8 mouse cellular contexts compared by ENCODE assay signal in the genomic region with DNA sequence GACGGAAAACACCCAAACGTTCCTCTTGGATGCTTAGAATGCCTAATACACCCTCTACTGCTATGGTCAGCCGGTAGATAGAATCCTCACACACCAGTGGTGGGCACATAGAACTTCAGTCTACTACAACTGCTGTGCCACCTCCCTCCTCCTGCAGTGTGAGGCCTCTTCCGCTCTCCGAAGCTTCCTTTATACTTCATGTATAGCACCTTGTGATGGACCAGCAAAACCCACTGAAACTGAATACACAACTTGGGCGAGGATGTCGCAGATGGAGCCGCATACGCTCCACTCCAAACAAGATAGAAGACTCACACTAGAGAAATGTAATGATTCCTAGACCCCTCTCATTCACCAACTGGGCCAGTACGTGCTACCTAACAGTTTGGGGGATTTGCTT. TPM values are rescaled to one million over a fixed set of nuclear protein-coding genes. Genes with fewer than 3 reads are reported as not detected.
DNase-seq lines count a peak whose midpoint lies in the region; ATAC-seq and TF ChIP-seq lines count a peak whose summit lies in the region.

No protein-coding gene starts in this region.

- no peak for ATAC-seq in intestine, embryonic 16.5 days
- ATAC-seq in midbrain, embryonic 12.5 days (ENCODE audit: low FRiP score, low read depth) = no peak

- H3K79me2 ChIP-seq in MEL (ENCODE audit: control insufficient read depth, insufficient read depth, low read length, poor library complexity) = peaks cover 41% of the 10 kb centered on the region

- TF ChIP-seq POLR2A in MEL (IDR thresholded peaks at IDR 0.05; ENCODE audit: control insufficient read depth in 1 of 2, insufficient read depth in 1 of 2, low read depth in 1 of 2, low read length in 2 of 2, poor library complexity in 1 of 2) = no peak

- 71% methylated on average over 10 of the region's 10 CpGs for WGBS in forebrain, embryonic 10.5 days
- WGBS in intestine, embryonic 16.5 days = 42% methylated on average over 10 of the region's 10 CpGs
- 56% methylated on average over 10 of the region's 10 CpGs for WGBS in midbrain, embryonic 12.5 days

- TF ChIP-seq CTCF in gastrocnemius, adult 2 months (IDR thresholded peaks at IDR 0.05) = no peak
- no peak for TF ChIP-seq CTCF in MEL (IDR thresholded peaks at IDR 0.05 in 2 of 3, conservative IDR thresholded peaks at IDR 0.05 in 1 of 3; ENCODE audit: control insufficient read depth in 1 of 3, insufficient read depth in 1 of 3, low read depth in 2 of 3, low read length in 3 of 3, poor library complexity in 1 of 3, severe bottlenecking in 1 of 3)

- DNase-seq in gastrocnemius, adult 2 months = no peak
- DNase-seq in gastrocnemius, adult 8-10 months (ENCODE audit: low spot score in 2 of 2) = no peak
- DNase-seq in MEL (ENCODE audit: low read depth, low spot score) = peak; percentile 56
- no peak for DNase-seq in forebrain, embryonic 10.5 days (ENCODE audit: extremely low spot score, low spot score)
- peak; percentile 9 to 14 for DNase-seq in thymus, postnatal 10 days (ENCODE audit: low spot score in 2 of 2)
- no peak for DNase-seq in urinary bladder, postnatal 14 days (ENCODE audit: low spot score)

- no peak for TF ChIP-seq EP300 in MEL (IDR thresholded peaks at IDR 0.05; ENCODE audit: low read depth in 1 of 2, low read length in 2 of 2)

- peak overlapping the region; percentile 97 for H3K4me3 ChIP-seq in gastrocnemius, adult 2 months
- H3K4me3 ChIP-seq in MEL (ENCODE audit: control insufficient read depth in 1 of 2, insufficient read depth in 1 of 2, low read depth in 2 of 2, low read length in 2 of 2) = peak overlapping the region; percentile 55 to 93
- H3K4me3 ChIP-seq in forebrain, embryonic 10.5 days = peak overlapping the region; percentile 93
- peak overlapping the region; percentile 82 for H3K4me3 ChIP-seq in intestine, embryonic 16.5 days (ENCODE audit: low read length)
- H3K4me3 ChIP-seq in midbrain, embryonic 12.5 days = peak overlapping the region; percentile 72

- H3K4me1 ChIP-seq in MEL (ENCODE audit: control insufficient read depth in 1 of 2, insufficient read depth in 2 of 2, low read length in 2 of 2) = peaks cover 12 to 22% of the 10 kb centered on the region in 2 experiments; a peak in 3 of 4 replicates
- peaks cover 27% of the 10 kb centered on the region for H3K4me1 ChIP-seq in forebrain, embryonic 10.5 days
- peaks cover 4% of the 10 kb centered on the region; the same call in 1 of the 2 replicates for H3K4me1 ChIP-seq in intestine, embryonic 16.5 days (ENCODE audit: control insufficient read depth, insufficient read depth, low read length)
- H3K4me1 ChIP-seq in midbrain, embryonic 12.5 days = peaks cover 8% of the 10 kb centered on the region; the same call in 1 of the 2 replicates

- H3K9me3 ChIP-seq in MEL (replicated peaks; ENCODE audit: insufficient read depth, low read length) = no peaks in the 10 kb centered on the region
- no peaks in the 10 kb centered on the region for H3K9me3 ChIP-seq in forebrain, embryonic 10.5 days
- no peaks in the 10 kb centered on the region for H3K9me3 ChIP-seq in intestine, embryonic 16.5 days (ENCODE audit: control insufficient read depth, low read length)
- H3K9me3 ChIP-seq in midbrain, embryonic 12.5 days = no peaks in the 10 kb centered on the region

- intact Hi-C loops in gastrocnemius, adult 2 months (cut with DNase I) = loop anchor here (5.0 kb wide), 1 partner anchor 202 kb away; a partner anchor contains a TSS

- peak overlapping the region; percentile 86 for H3K27ac ChIP-seq in gastrocnemius, adult 2 months
- peak overlapping the region; percentile 35 for H3K27ac ChIP-seq in MEL (ENCODE audit: control insufficient read depth, low read depth, low read length)
- peak overlapping the region; percentile 98 for H3K27ac ChIP-seq in forebrain, embryonic 10.5 days
- H3K27ac ChIP-seq in intestine, embryonic 16.5 days (ENCODE audit: low read length) = no peak overlapping the region
- no peak overlapping the region for H3K27ac ChIP-seq in midbrain, embryonic 12.5 days (replicated peaks)

- H3K4me2 ChIP-seq in intestine, embryonic 16.5 days (ENCODE audit: low read depth, low read length) = peak overlapping the region; percentile 67
- peak overlapping the region; percentile 68 for H3K4me2 ChIP-seq in midbrain, embryonic 12.5 days (replicated peaks)

- no peak for TF ChIP-seq RAD21 in MEL (IDR thresholded peaks at IDR 0.05; ENCODE audit: low read depth, low read length)

- peak overlapping the region; percentile 97 for H3K9ac ChIP-seq in MEL (ENCODE audit: control insufficient read depth, low read depth, low read length, poor library complexity, severe bottlenecking)
- H3K9ac ChIP-seq in intestine, embryonic 16.5 days (ENCODE audit: low read depth, low read length) = no peak overlapping the region
- H3K9ac ChIP-seq in midbrain, embryonic 12.5 days (replicated peaks) = peak overlapping the region; percentile 79; the same call in 1 of the 2 replicates

- no peaks in the 10 kb centered on the region for H3K27me3 ChIP-seq in MEL (ENCODE audit: control insufficient read depth in 1 of 2, insufficient read depth in 2 of 2, low read length in 2 of 2)
- no peaks in the 10 kb centered on the region for H3K27me3 ChIP-seq in forebrain, embryonic 10.5 days (ENCODE audit: poor library complexity, severe bottlenecking)
- no peaks in the 10 kb centered on the region for H3K27me3 ChIP-seq in intestine, embryonic 16.5 days (replicated peaks; ENCODE audit: control insufficient read depth, insufficient read depth, low read length)
- H3K27me3 ChIP-seq in midbrain, embryonic 12.5 days = no peaks in the 10 kb centered on the region

- peaks cover 18 to 31% of the 10 kb centered on the region in 2 experiments for H3K36me3 ChIP-seq in MEL (ENCODE audit: control insufficient read depth in 1 of 2, insufficient read depth in 2 of 2, low read length in 2 of 2)
- peaks cover 25% of the 10 kb centered on the region for H3K36me3 ChIP-seq in forebrain, embryonic 10.5 days (replicated peaks)
- no peaks in the 10 kb centered on the region for H3K36me3 ChIP-seq in intestine, embryonic 16.5 days (ENCODE audit: control insufficient read depth, insufficient read depth, low read length)
- H3K36me3 ChIP-seq in midbrain, embryonic 12.5 days = peaks cover 9% of the 10 kb centered on the region; the same call in 1 of the 2 replicates

TF ChIP-seq in MEL, 35 proteins besides CTCF, POLR2A, EP300 and RAD21:
- no peak for TF ChIP-seq JUND (IDR thresholded peaks at IDR 0.05; ENCODE audit: low read depth, low read length)
- TF ChIP-seq ZKSCAN1 (IDR thresholded peaks at IDR 0.05; ENCODE audit: low read depth, low read length) = no peak
- no peak for TF ChIP-seq ZNF384 (IDR thresholded peaks at IDR 0.05; ENCODE audit: low read depth, low read length)
- TF ChIP-seq CHD2 (IDR thresholded peaks at IDR 0.05; ENCODE audit: low read length) = no peak
- no peak for TF ChIP-seq BHLHE40 (IDR thresholded peaks at IDR 0.05; ENCODE audit: borderline replicate concordance, low read depth, low read length)
- TF ChIP-seq MEF2A (IDR thresholded peaks at IDR 0.05; ENCODE audit: extremely low read depth, insufficient replicate concordance, low read depth, low read length, poor library complexity, severe bottlenecking) = no peak
- no peak for TF ChIP-seq MAFK (IDR thresholded peaks at IDR 0.05; ENCODE audit: borderline replicate concordance, low read depth, low read length)
- TF ChIP-seq MYC (IDR thresholded peaks at IDR 0.05; ENCODE audit: low read depth, low read length) = no peak

RNA-seq across cellular contexts. Expression of a gene that starts 1.8 kb away (rescaled TPM):
- total RNA-seq in gastrocnemius, adult 2 months (2021) = 1 to 10 TPM; 1.8 to 4.5 TPM
- total RNA-seq in gastrocnemius, adult 8-10 months (2022) = 1 to 10 TPM in 3 of 4 experiments, under 1 TPM in 1; 0.99 to 2.6 (median 1.7) TPM
- 11.6 and 17.5 TPM in 2 replicates for total RNA-seq in MEL (2012; rRNA removed)
- 1 to 10 TPM in 1 of 2 experiments, not detected in 1; 8.5 TPM for polyA plus RNA-seq in MEL (2012; ENCODE audit: insufficient read depth in 1 of 2, insufficient read length in 2 of 2, low read depth in 1 of 2, low replicate concordance in 2 of 2, missing spikeins in 1 of 2)
- 39.1 and 40.2 TPM in 2 replicates for polyA plus RNA-seq in forebrain, embryonic 10.5 days (2016; fragmentation: Nextera tagmentation; extraction: Ambion mirVana)
- polyA plus RNA-seq in intestine, embryonic 16.5 days (2015; fragmentation: Nextera tagmentation; extraction: Ambion mirVana) = 9.4 and 15.3 TPM in 2 replicates
- 43.6 and 47.0 TPM in 2 replicates for polyA plus RNA-seq in midbrain, embryonic 12.5 days (2016; fragmentation: Nextera tagmentation; extraction: Ambion mirVana)

Comparison
In these comparisons a context has a peak if more than half of its experiments do, and no peak if none do; other contexts are left out.
1. DNase-seq: peak in MEL (single experiment) and thymus, postnatal 10 days (2 of 2); none in gastrocnemius, adult 2 months (single experiment), gastrocnemius, adult 8-10 months (0 of 2), forebrain, embryonic 10.5 days (single experiment) and urinary bladder, postnatal 14 days (single experiment).
2. H3K27ac ChIP-seq: peak in gastrocnemius, adult 2 months (single experiment), MEL (single experiment) and forebrain, embryonic 10.5 days (single experiment); none in intestine, embryonic 16.5 days (single experiment) and midbrain, embryonic 12.5 days (single experiment).
3. Peak in every context shown above with its lines, with median percentiles within 50 percentile points of each other: H3K4me3 ChIP-seq.